Mouse (Mus musculus) ES-E14 (cell line): ENCODE measurements around the gene Gsdma.

ENCODE experiments used
- MAFK ChIP-seq: IDR thresholded peaks from 2 replicates; pipeline ENCODE4 v1.6.1; 2014; ENCODE audit warnings: mild to moderate bottlenecking, low read depth, low read length, inconsistent platforms; ENCODE audit not compliant: insufficient read depth
- ZC3H11A ChIP-seq: IDR thresholded peaks from 2 replicates; pipeline ENCODE4 v1.6.1; 2012; ENCODE audit warnings: low read depth, mild to moderate bottlenecking, inconsistent platforms, low read length, borderline replicate concordance

DNA sequence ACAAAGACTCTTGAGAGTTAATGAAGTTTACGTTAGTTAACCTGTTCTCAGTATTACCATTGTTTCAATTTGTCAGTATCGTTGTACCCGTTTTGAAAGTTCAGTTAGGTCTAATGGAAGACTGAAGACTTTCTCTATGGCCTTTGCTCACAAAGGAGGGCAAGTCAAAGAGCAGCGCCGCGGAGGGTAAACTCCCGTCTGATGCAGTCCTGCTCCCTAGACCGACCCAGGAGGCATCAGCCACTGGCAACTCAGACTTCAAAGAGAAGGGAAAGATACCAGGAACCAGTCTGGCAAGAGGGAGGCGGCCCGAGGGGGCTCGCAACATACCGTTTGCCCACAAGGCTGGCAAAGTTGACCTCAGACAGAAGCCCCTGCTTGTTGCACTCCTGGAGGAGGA lies 49.6 kb downstream of the Gsdma start:
- TF ChIP-seq MAFK: no peak
- TF ChIP-seq ZC3H11A: no peak
